Comparison of ENCODE assay signal across 9 mouse cellular contexts in the genomic region with DNA sequence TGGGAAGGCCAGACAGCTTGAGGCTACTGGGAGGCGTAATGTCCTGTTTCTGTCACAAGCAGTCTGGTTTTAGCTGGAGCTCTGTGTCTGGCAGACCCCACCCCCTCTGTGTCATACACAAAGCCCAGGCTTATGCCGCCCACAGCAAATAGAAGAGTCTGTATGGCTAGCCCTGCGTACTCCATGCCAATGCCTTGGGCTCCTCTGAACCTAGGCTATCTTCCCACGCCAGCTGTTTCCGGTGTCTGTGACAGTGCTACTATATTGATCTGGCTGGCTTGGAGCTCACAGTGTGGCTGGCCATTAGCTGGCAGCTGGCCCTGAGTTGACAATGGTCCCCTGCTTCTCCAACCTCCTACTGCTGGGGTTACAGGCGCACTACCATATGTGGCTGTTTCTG. TPM values are rescaled to one million over a fixed set of nuclear protein-coding genes. Genes with fewer than 3 reads are reported as not detected.
DNase-seq lines count a peak whose midpoint lies in the region; ATAC-seq lines count a peak whose summit lies in the region.
"Had no signal": no experiment of that assay in that cellular context is flagged by ENCODE, and none has a peak within 500 bp of the region (broad histone marks: within the 10 kb centered on the region; RNA-seq: fewer than 3 reads in every experiment).

No protein-coding gene starts in this region.

- ATAC-seq in megakaryocyte-erythroid progenitor cell, adult 5-6 weeks (replicated peaks; ENCODE audit: low FRiP score, low TSS enrichment, poor library complexity, severe bottlenecking) = peak; percentile 77

- intact Hi-C loops in left cerebral cortex, postnatal 14 days (cut with DNase I) = no loop called here

- peak; percentile 23 to 61 for DNase-seq in left cerebral cortex, postnatal 14 days (ENCODE audit: low spot score in 2 of 2)
- DNase-seq in left cerebral cortex, adult 18-20 months (ENCODE audit: low spot score in 2 of 2) = no peak
- DNase-seq in gonadal fat pad, adult 2 months (ENCODE audit: low read depth) = peak; percentile 60
- peak; percentile 73 for DNase-seq in layer of hippocampus, adult 9-11 months
- no peak for DNase-seq in thymus, adult 18-20 months
- DNase-seq in gastrocnemius, adult 18-20 months (ENCODE audit: low spot score) = no peak
- DNase-seq in cerebellum, adult 11-12 months = no peak
- DNase-seq: kidney, postnatal 10 days had no signal

RNA-seq across cellular contexts. Expression of a gene that starts 37.5 kb away (rescaled TPM):
- 1 to 10 TPM; 5.4 to 5.7 TPM for total RNA-seq in left cerebral cortex, postnatal 14 days (2021)
- total RNA-seq in left cerebral cortex, adult 18-20 months (2021) = 10 to 100 TPM; 16.0 to 21.3 TPM
- 16.8 and 19.5 TPM in 2 replicates for polyA plus RNA-seq in gonadal fat pad, adult 2 months (2012; rRNA removed)
- total RNA-seq in megakaryocyte-erythroid progenitor cell, adult 5-6 weeks (2014; fragmentation: Nextera tagmentation) = 9.4 and 18.1 TPM in 2 replicates
- 16.1 and 18.2 TPM in 2 replicates for total RNA-seq in megakaryocyte-erythroid progenitor cell, adult 5-6 weeks (2017)
- total RNA-seq in gastrocnemius, adult 18-20 months (2021) = 1 to 10 TPM; 7.1 to 8.0 TPM

RNA-seq across cellular contexts. Expression of a gene that starts 39.1 kb away (rescaled TPM):
- total RNA-seq in left cerebral cortex, postnatal 14 days (2021) = 100 to 1,000 TPM; 153 to 168 TPM
- total RNA-seq in left cerebral cortex, adult 18-20 months (2021) = 100 to 1,000 TPM; 127 to 158 TPM
- 68.4 and 96.1 TPM in 2 replicates for polyA plus RNA-seq in gonadal fat pad, adult 2 months (2012; rRNA removed)
- total RNA-seq in megakaryocyte-erythroid progenitor cell, adult 5-6 weeks (2014; fragmentation: Nextera tagmentation) = 68.3 and 99.7 TPM in 2 replicates
- total RNA-seq in megakaryocyte-erythroid progenitor cell, adult 5-6 weeks (2017) = 73.0 and 82.4 TPM in 2 replicates
- total RNA-seq in gastrocnemius, adult 18-20 months (2021) = 10 to 100 TPM; 58.1 to 61.3 TPM

RNA-seq across cellular contexts. Expression of a gene that starts 54.2 kb away (rescaled TPM):
- total RNA-seq in left cerebral cortex, postnatal 14 days (2021) = 100 to 1,000 TPM; 771 to 797 TPM
- total RNA-seq in left cerebral cortex, adult 18-20 months (2021) = 100 to 1,000 TPM; 442 to 465 TPM
- 245 and 297 TPM in 2 replicates for polyA plus RNA-seq in gonadal fat pad, adult 2 months (2012; rRNA removed)
- 823 and 947 TPM in 2 replicates for total RNA-seq in megakaryocyte-erythroid progenitor cell, adult 5-6 weeks (2014; fragmentation: Nextera tagmentation)
- total RNA-seq in megakaryocyte-erythroid progenitor cell, adult 5-6 weeks (2017) = 678 and 844 TPM in 2 replicates
- total RNA-seq in gastrocnemius, adult 18-20 months (2021) = 10 to 100 TPM; 25.7 to 34.7 TPM

RNA-seq across cellular contexts. Expression of a gene that starts 57.4 kb away (rescaled TPM):
- total RNA-seq in left cerebral cortex, postnatal 14 days (2021) = 10 to 100 TPM; 10.7 to 14.6 TPM
- total RNA-seq in left cerebral cortex, adult 18-20 months (2021) = 10 to 100 TPM; 17.6 to 17.7 TPM
- polyA plus RNA-seq in gonadal fat pad, adult 2 months (2012; rRNA removed) = 8.2 and 10.0 TPM in 2 replicates
- 71.8 and 74.8 TPM in 2 replicates for total RNA-seq in megakaryocyte-erythroid progenitor cell, adult 5-6 weeks (2014; fragmentation: Nextera tagmentation)
- 18.4 and 19.8 TPM in 2 replicates for total RNA-seq in megakaryocyte-erythroid progenitor cell, adult 5-6 weeks (2017)
- total RNA-seq in gastrocnemius, adult 18-20 months (2021) = 1 to 10 TPM; 4.2 to 6.7 TPM

Comparison
In these comparisons a context has a peak if more than half of its experiments do, and no peak if none do; other contexts are left out.
1. DNase-seq: peak in left cerebral cortex, postnatal 14 days (2 of 2), gonadal fat pad, adult 2 months (single experiment) and layer of hippocampus, adult 9-11 months (single experiment); none in left cerebral cortex, adult 18-20 months (0 of 2), thymus, adult 18-20 months (0 of 2), gastrocnemius, adult 18-20 months (single experiment) and cerebellum, adult 11-12 months (single experiment).
2. RNA of a gene that starts 54.2 kb away (total RNA-seq): 678 to 947 TPM in megakaryocyte-erythroid progenitor cell, adult 5-6 weeks, 771 to 797 TPM in left cerebral cortex, postnatal 14 days and 442 to 465 TPM in left cerebral cortex, adult 18-20 months; 25.7 to 34.7 TPM in gastrocnemius, adult 18-20 months; every median in the first group is over 10 times any median in the second.